Mouse (Mus musculus): ENCODE data around the gene Gm20765.
"Not testable (repeated sequence)": the region's sequence is repeated elsewhere in the genome, so short reads cannot be mapped to it uniquely, and the experiment has no call there.

Gene Gm20765

DNA sequence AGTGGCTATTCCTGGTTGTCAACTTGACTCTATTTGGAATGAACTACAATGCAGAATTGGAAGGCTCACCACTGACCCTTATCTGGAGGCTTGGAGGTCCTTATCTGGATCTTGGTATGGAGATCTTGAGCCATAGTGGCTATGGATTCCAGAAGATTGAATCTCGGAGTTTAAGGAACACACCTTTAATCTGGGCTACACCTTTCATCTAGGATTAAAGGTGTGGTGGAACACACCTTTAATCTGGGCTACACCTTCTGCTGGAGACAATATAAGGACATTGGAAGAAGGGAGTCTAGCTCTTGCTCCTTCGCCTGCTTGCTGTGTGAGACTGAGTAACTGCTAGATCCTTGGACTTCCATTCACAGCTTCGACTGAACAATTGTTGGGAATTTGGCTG, at the start of gene Gm20765:
TSS of gene Gm20765 (plus strand) at position 301 of the 400 bp plus-strand sequence.
- not testable (repeated sequence) for DNase-seq (ENCODE audit: low spot score)

DNA sequence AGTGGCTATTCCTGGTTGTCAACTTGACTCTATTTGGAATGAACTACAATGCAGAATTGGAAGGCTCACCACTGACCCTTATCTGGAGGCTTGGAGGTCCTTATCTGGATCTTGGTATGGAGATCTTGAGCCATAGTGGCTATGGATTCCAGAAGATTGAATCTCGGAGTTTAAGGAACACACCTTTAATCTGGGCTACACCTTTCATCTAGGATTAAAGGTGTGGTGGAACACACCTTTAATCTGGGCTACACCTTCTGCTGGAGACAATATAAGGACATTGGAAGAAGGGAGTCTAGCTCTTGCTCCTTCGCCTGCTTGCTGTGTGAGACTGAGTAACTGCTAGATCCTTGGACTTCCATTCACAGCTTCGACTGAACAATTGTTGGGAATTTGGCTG, 42.6 kb upstream of the Gm20765 start, which contains the start of gene Gm21293:
TSS of gene Gm21293 (plus strand) at position 301 of the 400 bp plus-strand sequence.
- DNase-seq (ENCODE audit: low spot score) = not testable (repeated sequence)

DNA sequence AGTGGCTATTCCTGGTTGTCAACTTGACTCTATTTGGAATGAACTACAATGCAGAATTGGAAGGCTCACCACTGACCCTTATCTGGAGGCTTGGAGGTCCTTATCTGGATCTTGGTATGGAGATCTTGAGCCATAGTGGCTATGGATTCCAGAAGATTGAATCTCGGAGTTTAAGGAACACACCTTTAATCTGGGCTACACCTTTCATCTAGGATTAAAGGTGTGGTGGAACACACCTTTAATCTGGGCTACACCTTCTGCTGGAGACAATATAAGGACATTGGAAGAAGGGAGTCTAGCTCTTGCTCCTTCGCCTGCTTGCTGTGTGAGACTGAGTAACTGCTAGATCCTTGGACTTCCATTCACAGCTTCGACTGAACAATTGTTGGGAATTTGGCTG, 34.1 kb upstream of the Gm20765 start, which contains the start of gene Gm6763:
TSS of gene Gm6763 (plus strand) at position 301 of the 400 bp plus-strand sequence.
- DNase-seq (ENCODE audit: low spot score) = not testable (repeated sequence)

DNA sequence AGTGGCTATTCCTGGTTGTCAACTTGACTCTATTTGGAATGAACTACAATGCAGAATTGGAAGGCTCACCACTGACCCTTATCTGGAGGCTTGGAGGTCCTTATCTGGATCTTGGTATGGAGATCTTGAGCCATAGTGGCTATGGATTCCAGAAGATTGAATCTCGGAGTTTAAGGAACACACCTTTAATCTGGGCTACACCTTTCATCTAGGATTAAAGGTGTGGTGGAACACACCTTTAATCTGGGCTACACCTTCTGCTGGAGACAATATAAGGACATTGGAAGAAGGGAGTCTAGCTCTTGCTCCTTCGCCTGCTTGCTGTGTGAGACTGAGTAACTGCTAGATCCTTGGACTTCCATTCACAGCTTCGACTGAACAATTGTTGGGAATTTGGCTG, 25.6 kb upstream of the Gm20765 start, which contains the start of gene Gm8764:
TSS of gene Gm8764 (plus strand) at position 301 of the 400 bp plus-strand sequence.
- not testable (repeated sequence) for DNase-seq (ENCODE audit: low spot score)

DNA sequence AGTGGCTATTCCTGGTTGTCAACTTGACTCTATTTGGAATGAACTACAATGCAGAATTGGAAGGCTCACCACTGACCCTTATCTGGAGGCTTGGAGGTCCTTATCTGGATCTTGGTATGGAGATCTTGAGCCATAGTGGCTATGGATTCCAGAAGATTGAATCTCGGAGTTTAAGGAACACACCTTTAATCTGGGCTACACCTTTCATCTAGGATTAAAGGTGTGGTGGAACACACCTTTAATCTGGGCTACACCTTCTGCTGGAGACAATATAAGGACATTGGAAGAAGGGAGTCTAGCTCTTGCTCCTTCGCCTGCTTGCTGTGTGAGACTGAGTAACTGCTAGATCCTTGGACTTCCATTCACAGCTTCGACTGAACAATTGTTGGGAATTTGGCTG, 17.1 kb upstream of the Gm20765 start, which contains the start of gene Gm21304:
TSS of gene Gm21304 (plus strand) at position 301 of the 400 bp plus-strand sequence.
- DNase-seq (ENCODE audit: low spot score) = not testable (repeated sequence)

DNA sequence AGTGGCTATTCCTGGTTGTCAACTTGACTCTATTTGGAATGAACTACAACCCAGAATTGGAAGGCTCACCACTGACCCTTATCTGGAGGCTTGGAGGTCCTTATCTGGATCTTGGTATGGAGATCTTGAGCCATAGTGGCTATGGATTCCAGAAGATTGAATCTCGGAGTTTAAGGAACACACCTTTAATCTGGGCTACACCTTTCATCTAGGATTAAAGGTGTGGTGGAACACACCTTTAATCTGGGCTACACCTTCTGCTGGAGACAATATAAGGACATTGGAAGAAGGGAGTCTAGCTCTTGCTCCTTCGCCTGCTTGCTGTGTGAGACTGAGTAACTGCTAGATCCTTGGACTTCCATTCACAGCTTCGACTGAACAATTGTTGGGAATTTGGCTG, 8.6 kb upstream of the Gm20765 start, which contains the start of gene Gm21312:
TSS of gene Gm21312 (plus strand) at position 301 of the 400 bp plus-strand sequence.
- DNase-seq (ENCODE audit: low spot score) = not testable (repeated sequence)

DNA sequence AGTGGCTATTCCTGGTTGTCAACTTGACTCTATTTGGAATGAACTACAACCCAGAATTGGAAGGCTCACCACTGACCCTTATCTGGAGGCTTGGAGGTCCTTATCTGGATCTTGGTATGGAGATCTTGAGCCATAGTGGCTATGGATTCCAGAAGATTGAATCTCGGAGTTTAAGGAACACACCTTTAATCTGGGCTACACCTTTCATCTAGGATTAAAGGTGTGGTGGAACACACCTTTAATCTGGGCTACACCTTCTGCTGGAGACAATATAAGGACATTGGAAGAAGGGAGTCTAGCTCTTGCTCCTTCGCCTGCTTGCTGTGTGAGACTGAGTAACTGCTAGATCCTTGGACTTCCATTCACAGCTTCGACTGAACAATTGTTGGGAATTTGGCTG, 8.4 kb downstream of the Gm20765 start, which contains the start of gene Gm4340:
TSS of gene Gm4340 (plus strand) at position 301 of the 400 bp plus-strand sequence.
- not testable (repeated sequence) for DNase-seq (ENCODE audit: low spot score)

DNA sequence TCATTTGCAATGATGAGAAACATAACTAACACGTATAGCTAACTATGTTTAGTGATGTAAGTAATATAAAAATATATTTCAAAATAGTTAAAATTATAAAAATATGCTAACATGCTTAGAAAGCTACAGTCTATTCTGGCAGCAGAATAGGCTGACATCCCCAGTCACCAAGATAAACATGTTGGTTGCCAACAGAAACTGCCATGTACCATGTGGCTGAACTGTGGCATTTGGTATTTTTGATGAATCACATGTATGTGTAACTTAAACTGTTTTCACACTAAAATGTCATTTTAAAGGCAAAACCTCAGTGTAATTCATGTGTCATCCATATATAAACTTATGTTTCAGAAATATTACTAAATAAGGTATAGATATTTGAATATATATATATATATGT, 24.3 kb downstream of the Gm20765 start:
- DNase-seq (ENCODE audit: low spot score) = no peak

DNA sequence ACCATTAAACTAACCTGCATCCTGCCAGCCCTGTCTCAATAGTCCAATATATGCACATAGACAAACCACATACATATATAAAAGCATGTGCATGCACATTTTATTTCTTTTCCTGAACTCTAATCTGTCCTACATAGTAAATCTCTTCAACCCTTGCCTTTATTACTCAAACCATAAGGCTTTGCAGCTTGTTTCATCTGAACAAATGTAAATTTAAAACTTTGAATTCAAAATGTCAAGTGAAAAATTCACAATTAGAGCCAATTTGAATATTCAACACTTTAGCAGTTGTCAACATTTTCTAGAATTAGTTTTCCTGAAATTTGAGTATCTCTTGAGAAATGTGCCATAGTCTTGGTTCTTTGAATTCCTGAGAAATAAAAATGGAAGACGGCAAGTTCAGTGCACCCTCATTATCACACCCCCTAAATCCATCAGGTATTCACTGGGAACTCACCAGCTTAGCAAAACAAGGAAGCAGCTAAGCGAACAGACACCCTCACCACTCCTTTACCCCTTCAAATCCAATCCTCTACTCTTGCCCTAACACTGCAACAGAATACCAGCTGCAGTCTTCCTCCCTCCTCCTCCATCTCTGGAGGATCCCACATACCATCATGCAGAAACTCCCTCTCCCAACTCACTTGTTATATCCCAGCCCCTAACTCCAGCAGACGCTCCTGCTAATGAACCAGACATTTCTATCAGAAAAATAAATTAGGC, 25.1 kb downstream of the Gm20765 start:
- DNase-seq (ENCODE audit: low spot score) = no peak

DNA sequence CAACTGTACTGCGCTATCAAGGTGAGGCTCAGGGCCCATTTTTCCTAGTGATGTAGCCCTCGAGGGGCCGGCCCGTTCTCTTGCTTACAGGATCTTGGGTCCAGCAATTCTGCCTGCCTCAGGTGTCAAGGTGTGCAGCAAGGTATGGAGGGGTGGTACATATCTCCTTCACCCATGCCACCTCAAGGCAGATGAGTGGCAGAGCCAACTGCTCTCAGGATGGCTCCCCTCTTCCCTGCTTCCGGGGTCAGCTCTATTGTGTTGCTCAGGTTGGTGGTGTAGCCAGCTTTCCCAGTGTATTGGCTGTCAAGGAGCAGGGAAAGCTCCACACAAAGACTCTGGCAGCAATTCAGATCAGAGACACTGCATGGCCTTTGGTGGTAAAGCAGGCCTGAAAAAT, 29.2 kb downstream of the Gm20765 start:
- DNase-seq (ENCODE audit: low spot score) = no peak

DNA sequence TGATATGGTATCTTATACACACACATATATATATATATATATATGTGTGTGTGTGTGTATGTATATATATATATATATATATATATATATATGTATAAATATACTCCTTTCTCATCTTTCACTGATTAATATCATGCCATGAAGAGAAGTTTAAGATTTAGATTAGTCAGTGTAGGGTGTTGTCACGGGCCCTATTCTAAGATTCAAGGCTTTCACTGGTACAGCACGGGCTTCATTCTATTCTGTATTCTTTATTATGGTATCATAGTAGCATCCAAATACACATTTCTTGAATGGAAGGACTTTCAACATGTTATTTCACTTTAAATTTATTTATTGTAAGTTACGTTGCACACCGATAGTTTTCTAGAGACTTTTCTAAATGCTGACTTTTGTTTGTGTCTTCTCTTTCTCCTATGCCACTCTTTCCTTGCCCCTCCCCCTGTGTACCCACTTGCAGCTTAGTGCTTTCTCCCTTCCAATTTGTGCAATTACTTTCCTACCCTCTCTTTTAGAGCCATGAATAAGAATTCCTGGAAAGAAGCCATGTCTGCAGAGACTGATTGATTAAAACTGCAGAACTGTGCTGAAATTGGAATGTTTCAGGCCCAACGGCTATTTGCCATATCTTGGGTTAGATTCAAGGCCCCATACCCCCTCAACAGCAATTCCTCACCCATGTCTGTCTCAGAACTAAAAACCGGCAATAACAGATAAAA, 35.1 kb downstream of the Gm20765 start:
- DNase-seq (ENCODE audit: low spot score) = no peak
